In the genomic region with DNA sequence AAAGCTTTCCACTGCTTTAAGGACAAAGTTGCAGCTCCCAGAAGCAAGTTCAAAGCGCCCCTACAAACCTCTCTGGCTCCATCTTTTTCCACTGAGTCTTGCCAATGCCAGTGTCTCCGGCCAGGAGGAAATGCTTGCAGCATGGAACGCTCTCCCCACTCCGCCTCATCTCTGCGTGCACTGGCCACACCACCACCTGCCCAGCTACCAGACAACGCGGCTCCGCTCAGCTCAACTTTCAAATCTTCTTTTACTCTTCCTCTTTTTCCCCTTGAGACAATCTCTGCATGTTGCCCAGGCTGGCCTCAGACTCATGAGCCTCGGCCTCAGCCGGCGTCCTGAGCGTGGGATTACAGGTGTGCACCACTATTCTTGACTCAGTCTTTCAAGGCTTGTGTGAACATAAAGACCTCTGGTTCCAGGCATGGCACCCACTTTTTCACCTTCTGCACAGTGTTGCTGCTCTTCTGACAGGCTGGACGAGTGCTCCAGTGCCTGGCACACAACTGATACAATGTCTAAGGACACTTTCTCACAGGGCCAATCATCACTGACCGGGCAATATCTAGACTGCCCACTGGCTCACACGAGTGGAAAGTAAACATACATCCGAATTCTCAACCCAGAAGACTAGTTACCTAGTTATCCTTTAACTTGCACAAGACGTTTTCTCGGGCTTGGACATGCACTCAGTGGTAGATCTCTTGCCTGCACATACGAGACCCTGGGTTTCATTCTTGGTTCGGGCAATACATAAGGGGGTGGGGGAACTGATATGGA, we compare ENCODE assay signal across 10 mouse cellular contexts. TPM values are rescaled to one million over a fixed set of nuclear protein-coding genes. Genes with fewer than 3 reads are reported as not detected.
A peak's percentile ranks its signal among the peaks of the same experiment; 100 is the strongest.
DNase-seq lines count a peak whose midpoint lies in the region; ATAC-seq and TF ChIP-seq lines count a peak whose summit lies in the region.
"Had no signal": no experiment of that assay in that cellular context is flagged by ENCODE, and none has a peak within 500 bp of the region (broad histone marks: within the 10 kb centered on the region; RNA-seq: fewer than 3 reads in every experiment).

No protein-coding gene starts in this region.

- DNase-seq in liver, adult 2 months (ENCODE audit: extremely low read depth, low read depth, low spot score): peak; percentile 96
- DNase-seq in liver: no peak
- DNase-seq in kidney, postnatal 10 days: peak; percentile 48
- DNase-seq in retina, postnatal 1 day: no peak
- no peak for DNase-seq in frontal cortex, postnatal 10 days (ENCODE audit: low spot score in 2 of 2)
- no peak for DNase-seq in embryo, embryonic 11 days

- no peaks in the 10 kb centered on the region for H3K27me3 ChIP-seq in liver, adult 2 months (ENCODE audit: control insufficient read depth, insufficient read depth, low read length)
- no peaks in the 10 kb centered on the region for H3K27me3 ChIP-seq in heart, embryonic 11.5 days (ENCODE audit: control insufficient read depth, insufficient read depth, low read length)
- no peaks in the 10 kb centered on the region for H3K27me3 ChIP-seq in midbrain, embryonic 13.5 days
- H3K27me3 ChIP-seq: Patski had no signal

- H3K27ac ChIP-seq in liver, adult 2 months (replicated peaks; ENCODE audit: insufficient read depth, low read depth, low read length): peak overlapping the region; percentile 79
- H3K27ac ChIP-seq in heart, embryonic 11.5 days (ENCODE audit: low read depth, low read length): peak overlapping the region; percentile 35; the same call in 1 of the 2 replicates
- H3K27ac ChIP-seq in midbrain, embryonic 13.5 days: peak overlapping the region; percentile 70

- no peaks in the 10 kb centered on the region for H3K9me3 ChIP-seq in heart, embryonic 11.5 days (replicated peaks; ENCODE audit: control insufficient read depth, low read length)
- H3K9me3 ChIP-seq in midbrain, embryonic 13.5 days: no peaks in the 10 kb centered on the region

- H3K4me2 ChIP-seq in heart, embryonic 11.5 days: no peak overlapping the region
- peak overlapping the region; percentile 4 for H3K4me2 ChIP-seq in midbrain, embryonic 13.5 days (replicated peaks)

- H3K4me3 ChIP-seq in liver, adult 2 months (ENCODE audit: insufficient read depth, low read depth, low read length): peak overlapping the region; percentile 70
- no peak overlapping the region for H3K4me3 ChIP-seq in heart, embryonic 11.5 days (ENCODE audit: low read depth, low read length)
- H3K4me3 ChIP-seq in midbrain, embryonic 13.5 days (replicated peaks): no peak overlapping the region

- peaks cover 49% of the 10 kb centered on the region for H3K4me1 ChIP-seq in liver, adult 2 months (ENCODE audit: control insufficient read depth, insufficient read depth, low read length)
- H3K4me1 ChIP-seq in heart, embryonic 11.5 days (ENCODE audit: control insufficient read depth, insufficient read depth, low read length): peaks cover 61% of the 10 kb centered on the region
- peaks cover 75% of the 10 kb centered on the region for H3K4me1 ChIP-seq in midbrain, embryonic 13.5 days (replicated peaks)

- TF ChIP-seq POLR2A in liver, adult 2 months (IDR thresholded peaks at IDR 0.05; ENCODE audit: extremely low read depth, insufficient read depth, low read length): 0 out of 2 replicates have a peak, but pooled peaks have one; percentile 20

- no peak for ATAC-seq in heart, embryonic 11.5 days (replicated peaks; ENCODE audit: insufficient number of reproducible peaks, low FRiP score, low TSS enrichment)
- ATAC-seq in midbrain, embryonic 13.5 days: no peak
- ATAC-seq: Patski had no signal

- peaks cover 27% of the 10 kb centered on the region; the same call in 1 of the 2 replicates for H3K79me2 ChIP-seq in liver, adult 2 months (ENCODE audit: control insufficient read depth, insufficient read depth, low read length)

- peak overlapping the region; percentile 76 for H3K9ac ChIP-seq in liver, adult 2 months (ENCODE audit: low read depth, low read length)
- H3K9ac ChIP-seq in heart, embryonic 11.5 days (ENCODE audit: low read depth, low read length): no peak overlapping the region
- H3K9ac ChIP-seq in midbrain, embryonic 13.5 days (replicated peaks): 0 out of 2 replicates have a peak overlapping the region, but pooled peaks have one; percentile 15

- no peaks in the 10 kb centered on the region for H3K36me3 ChIP-seq in liver, adult 2 months (ENCODE audit: control insufficient read depth, insufficient read depth, low read length)
- no peaks in the 10 kb centered on the region for H3K36me3 ChIP-seq in heart, embryonic 11.5 days (ENCODE audit: control insufficient read depth, insufficient read depth, low read length)
- no peaks in the 10 kb centered on the region for H3K36me3 ChIP-seq in midbrain, embryonic 13.5 days

- WGBS in liver, adult 2 months: 16% methylated on average over 20 of the region's 20 CpGs
- 74% methylated on average over 20 of the region's 20 CpGs for WGBS in heart, embryonic 11.5 days (ENCODE audit: insufficient replicate concordance)
- 65% methylated on average over 20 of the region's 20 CpGs for WGBS in midbrain, embryonic 13.5 days

- TF ChIP-seq CTCF in liver, adult 2 months (IDR thresholded peaks at IDR 0.05; ENCODE audit: low read depth, low read length): no peak

RNA-seq across cellular contexts. Expression of gene Szrd1, which starts 4.6 kb away (rescaled TPM):
- total RNA-seq in liver, adult 2 months (2014; rRNA removed): 26.6 and 39.5 TPM in 2 replicates
- 43.6 and 46.8 TPM in 2 replicates for polyA plus RNA-seq in liver, adult 2 months (2012; rRNA removed)
- 23.6 and 25.7 TPM in 2 replicates for polyA plus RNA-seq in heart, embryonic 11.5 days (2014; fragmentation: Nextera tagmentation; extraction: Ambion mirVana)
- polyA plus RNA-seq in midbrain, embryonic 13.5 days (2015; fragmentation: Nextera tagmentation; extraction: Ambion mirVana): 26.0 and 30.7 TPM in 2 replicates

RNA-seq across cellular contexts. Expression of gene Fbxo42, which starts 12.8 kb away (rescaled TPM):
- 2.0 and 2.8 TPM in 2 replicates for total RNA-seq in liver, adult 2 months (2014; rRNA removed)
- 4.6 and 6.3 TPM in 2 replicates for polyA plus RNA-seq in liver, adult 2 months (2012; rRNA removed)
- 18.5 and 19.3 TPM in 2 replicates for polyA plus RNA-seq in heart, embryonic 11.5 days (2014; fragmentation: Nextera tagmentation; extraction: Ambion mirVana)
- 22.9 and 26.3 TPM in 2 replicates for polyA plus RNA-seq in midbrain, embryonic 13.5 days (2015; fragmentation: Nextera tagmentation; extraction: Ambion mirVana)

RNA-seq across cellular contexts. Expression of gene Spata21, which starts 46.8 kb away (rescaled TPM):
- not detected in 2 replicates for total RNA-seq in liver, adult 2 months (2014; rRNA removed)
- not detected in 2 replicates for polyA plus RNA-seq in liver, adult 2 months (2012; rRNA removed)
- 0.64 TPM in 1 of 2 replicates, not detected in the other for polyA plus RNA-seq in heart, embryonic 11.5 days (2014; fragmentation: Nextera tagmentation; extraction: Ambion mirVana)
- 0.22 TPM in 1 of 2 replicates, not detected in the other for polyA plus RNA-seq in midbrain, embryonic 13.5 days (2015; fragmentation: Nextera tagmentation; extraction: Ambion mirVana)
- total RNA-seq: gastrocnemius, postnatal 36 days had no signal
- polyA plus RNA-seq: Patski had no signal

RNA-seq across cellular contexts. Expression of gene Necap2, which starts 56.8 kb away (rescaled TPM):
- 5.2 and 8.5 TPM in 2 replicates for total RNA-seq in liver, adult 2 months (2014; rRNA removed)
- polyA plus RNA-seq in liver, adult 2 months (2012; rRNA removed): 7.6 and 11.3 TPM in 2 replicates
- 34.4 and 41.9 TPM in 2 replicates for polyA plus RNA-seq in heart, embryonic 11.5 days (2014; fragmentation: Nextera tagmentation; extraction: Ambion mirVana)
- polyA plus RNA-seq in midbrain, embryonic 13.5 days (2015; fragmentation: Nextera tagmentation; extraction: Ambion mirVana): 47.2 and 52.3 TPM in 2 replicates

Comparison
In these comparisons a context has a peak if more than half of its experiments do, and no peak if none do; other contexts are left out.
1. DNase-seq: peak in liver, adult 2 months (single experiment) and kidney, postnatal 10 days (single experiment); none in liver (single experiment), retina, postnatal 1 day (single experiment), frontal cortex, postnatal 10 days (0 of 2) and embryo, embryonic 11 days (single experiment).
2. Peak in every context shown above with its lines, with median percentiles within 50 percentile points of each other: H3K27ac ChIP-seq.